Mouse (Mus musculus) heart, embryonic 16.5 days (tissue): ENCODE results near the gene Duox2. TPM values are rescaled to one million over a fixed set of nuclear protein-coding genes. Genes with fewer than 3 reads are reported as not detected.
"Not testable (repeated sequence)": the region's sequence is repeated elsewhere in the genome, so short reads cannot be mapped to it uniquely, and the experiment has no call there.

Experiments used
- ATAC-seq: fragments of 200-750 bp; cut with Nextera tagmentation; replicated peaks from 2 replicates; pipeline ENCODE4 v1.8.0; 2017; ENCODE audit warnings: moderate number of reproducible peaks; ENCODE audit not compliant: insufficient read depth, low FRiP score; ENCODE audit errors: extremely low read depth
- H3K27ac ChIP-seq: fragments of 300-500 bp; sonication (generic); 2 replicates; pipeline ENCODE4 v1.5.1; 2014; ENCODE audit warnings: mild to moderate bottlenecking, low read length, control low read depth, moderate library complexity
- H3K27me3 ChIP-seq: fragments of 300-500 bp; sonication (generic); 2 replicates; pipeline ENCODE4 v1.6.1; 2014; ENCODE audit warnings: low read length, mixed read lengths; ENCODE audit not compliant: control insufficient read depth, insufficient read depth
- H3K36me3 ChIP-seq: fragments of 300-500 bp; sonication (generic); 2 replicates; pipeline ENCODE4 v1.6.1; 2014; ENCODE audit not compliant: control insufficient read depth, insufficient read depth
- H3K4me1 ChIP-seq: fragments of 300-500 bp; sonication (generic); 2 replicates; pipeline ENCODE4 v1.6.1; 2014; ENCODE audit warnings: low read length, mixed read lengths; ENCODE audit not compliant: control insufficient read depth, insufficient read depth
- H3K4me2 ChIP-seq: fragments of 300-500 bp; sonication (generic); 2 replicates; pipeline ENCODE4 v1.6.1; 2014; ENCODE audit warnings: low read depth, mild to moderate bottlenecking, control low read depth, low read length
- H3K4me3 ChIP-seq: fragments of 300-500 bp; sonication (generic); 2 replicates; pipeline ENCODE4 v1.5.1; 2014; ENCODE audit warnings: mild to moderate bottlenecking, control low read depth, low read length
- H3K9ac ChIP-seq: fragments of 300-500 bp; sonication (generic); 2 replicates; pipeline ENCODE4 v1.6.1; 2014; ENCODE audit warnings: low read length, control low read depth
- H3K9me3 ChIP-seq: fragments of 300-500 bp; sonication (generic); replicated peaks from 2 replicates; pipeline ENCODE4 v1.6.1; 2016; ENCODE audit warnings: low read length; ENCODE audit not compliant: control insufficient read depth
- WGBS: fragments of 180-500 bp; shearing (Covaris S2); extraction: QIAGEN DNeasy Blood & Tissue Kit; methylation state at CpG from one replicate; pipeline ENCODE4 v1.1.7; 2014; 5-methylcytosine and 5-hydroxymethylcytosine counted together
- polyA plus RNA-seq: library from polyadenylated mRNA; unstranded; fragments of >200 nt; fragmentation: Nextera tagmentation; extraction: Ambion mirVana; gene quantifications from 2 replicates; pipeline ENCODE4 v1.2.1, GENCODE M21; 2015

The Duox2 gene
- 0.05 and 0.11 TPM in 2 replicates for polyA plus RNA-seq

DNA sequence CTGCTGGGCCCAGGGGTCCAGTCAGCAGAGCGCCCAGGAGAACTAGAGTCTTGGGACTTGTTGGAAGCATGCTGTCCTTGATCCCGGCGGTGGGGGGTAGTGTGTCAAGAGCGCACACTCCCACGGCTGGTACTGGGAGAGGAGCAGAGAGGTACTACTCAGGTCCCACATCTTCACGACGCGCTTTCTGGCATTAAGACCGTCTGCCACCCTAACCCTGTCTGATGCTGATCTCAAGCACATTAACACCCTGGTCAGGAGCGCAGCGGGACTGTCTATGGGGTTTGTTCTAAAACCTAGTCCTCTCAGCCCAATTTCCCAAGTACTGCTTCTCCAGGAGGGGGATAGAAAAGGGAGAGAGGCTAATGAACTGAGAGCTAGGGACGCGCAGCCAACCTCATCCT is at the start of gene Duox2:
Duox2 (minus strand) TSS at position 354 of the 404 bp plus-strand sequence.
- Histone ChIP-seq H3K36me3 (no peaks in the 10 kb centered on the region), H3K4me3 (peak within 1 kb of the TSS; percentile 45), H3K27me3 (peaks cover 89% of the 10 kb centered on the region), H3K27ac (no peak within 1 kb of the TSS), H3K9ac (no peak within 1 kb of the TSS), H3K9me3 (no peaks in the 10 kb centered on the region), H3K4me2 (peak within 1 kb of the TSS; percentile 59), H3K4me1 (peaks cover 25% of the 10 kb centered on the region)
- ATAC-seq, result no peak
- 4% methylated on average over 13 of the region's 13 CpGs for WGBS

DNA sequence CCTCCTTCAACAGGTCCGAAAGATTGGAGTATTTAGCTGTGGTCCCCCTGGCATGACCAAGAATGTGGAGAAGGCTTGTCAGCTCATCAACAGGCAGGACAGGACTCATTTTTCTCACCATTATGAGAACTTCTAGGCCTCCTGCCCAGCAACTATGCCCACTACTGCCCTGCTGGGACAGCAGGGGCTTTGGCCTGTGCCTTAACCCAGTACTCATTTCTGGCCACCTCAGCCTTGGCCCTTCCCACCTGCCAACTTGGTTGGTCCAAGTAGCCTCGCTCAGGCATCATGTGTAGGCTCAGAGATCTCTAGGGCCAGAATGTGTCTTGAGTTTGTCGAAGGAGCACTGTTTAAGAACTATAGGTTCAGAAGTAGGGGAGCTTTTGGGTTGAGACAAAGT is 49.0 kb upstream of the Duox2 start:
- Histone ChIP-seq H3K4me3 (no peak overlapping the region), H3K9ac (no peak overlapping the region), H3K9me3 (no peaks in the 10 kb centered on the region), H3K4me1 (peaks cover 17% of the 10 kb centered on the region), H3K27ac (no peak overlapping the region), H3K36me3 (no peaks in the 10 kb centered on the region), H3K4me2 (no peak overlapping the region), H3K27me3 (peaks cover 10% of the 10 kb centered on the region; the same call in 1 of the 2 replicates)
- WGBS, result 88% methylated on average over 3 of the region's 3 CpGs
- ATAC-seq, result no peak

DNA sequence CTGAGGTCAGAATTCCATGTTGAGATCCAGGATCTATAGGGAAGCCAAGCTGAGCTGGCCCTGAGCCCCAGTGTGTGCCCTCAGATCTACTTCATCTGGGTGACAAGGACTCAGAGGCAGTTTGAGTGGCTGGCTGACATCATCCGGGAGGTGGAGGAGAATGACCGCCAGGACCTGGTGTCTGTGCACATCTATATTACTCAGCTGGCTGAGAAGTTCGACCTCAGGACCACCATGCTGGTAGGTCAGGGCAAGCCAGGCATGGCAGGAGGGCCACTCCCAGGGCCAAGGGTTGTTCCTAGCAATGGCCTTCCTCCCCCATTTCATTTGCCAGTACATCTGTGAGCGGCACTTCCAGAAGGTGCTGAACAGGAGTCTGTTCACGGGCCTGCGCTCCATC is 47.9 kb upstream of the Duox2 start:
- not testable (repeated sequence) for ATAC-seq, H3K36me3 ChIP-seq, H3K4me2 ChIP-seq, H3K4me3 ChIP-seq, H3K9ac ChIP-seq, H3K9me3 ChIP-seq, H3K27ac ChIP-seq
- 86% methylated on average over 6 of the region's 6 CpGs for WGBS
- H3K27me3 ChIP-seq, result peaks cover 10% of the 10 kb centered on the region; the same call in 1 of the 2 replicates
- H3K4me1 ChIP-seq, result peaks cover 11% of the 10 kb centered on the region

DNA sequence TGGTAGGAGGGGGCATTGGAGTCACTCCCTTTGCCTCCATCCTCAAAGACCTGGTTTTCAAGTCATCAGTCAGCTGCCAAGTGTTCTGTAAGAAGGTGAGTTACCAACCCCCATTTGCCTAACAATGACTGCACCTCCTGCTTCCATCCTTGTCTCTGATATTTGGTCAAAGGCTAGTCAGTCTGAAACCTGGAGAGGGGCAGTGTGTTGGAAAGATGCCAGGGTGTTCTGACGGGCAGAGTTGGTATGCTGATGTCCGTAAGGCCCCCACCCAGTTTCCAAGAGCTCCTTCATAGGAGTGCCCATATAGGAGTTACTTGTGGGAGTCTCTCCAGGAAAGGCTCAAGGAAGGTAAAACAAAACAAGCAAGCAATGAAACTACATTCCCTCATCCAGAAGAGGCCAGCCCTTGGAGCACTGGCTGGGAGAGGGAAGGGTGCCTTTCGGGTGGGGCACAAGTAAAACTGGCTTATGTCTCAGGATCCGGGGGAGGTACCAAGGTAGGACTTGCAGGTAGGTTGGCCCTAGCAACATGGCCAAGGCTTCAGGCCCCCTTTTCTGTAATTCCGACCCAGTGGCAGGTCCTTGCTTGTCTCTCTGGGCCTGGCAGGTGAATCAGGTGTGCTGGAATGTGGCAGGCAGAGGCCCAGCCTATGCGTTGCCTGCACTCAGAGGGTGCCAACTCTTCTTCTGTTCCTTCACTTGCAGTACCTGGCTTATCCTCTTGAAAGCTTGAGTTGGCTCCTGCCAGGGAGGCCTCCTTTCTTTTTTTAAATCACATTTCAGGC is 47.1 kb upstream of the Duox2 start:
- WGBS, result 78% methylated on average over 6 of the region's 6 CpGs
- Histone ChIP-seq H3K9me3 (no peaks in the 10 kb centered on the region), H3K36me3 (no peaks in the 10 kb centered on the region), H3K4me1 (peaks cover 11% of the 10 kb centered on the region), H3K9ac (no peak overlapping the region), H3K27ac (no peak overlapping the region), H3K4me2 (no peak overlapping the region), H3K4me3 (no peak overlapping the region), H3K27me3 (peaks cover 10% of the 10 kb centered on the region; the same call in 1 of the 2 replicates)
- no peak for ATAC-seq

DNA sequence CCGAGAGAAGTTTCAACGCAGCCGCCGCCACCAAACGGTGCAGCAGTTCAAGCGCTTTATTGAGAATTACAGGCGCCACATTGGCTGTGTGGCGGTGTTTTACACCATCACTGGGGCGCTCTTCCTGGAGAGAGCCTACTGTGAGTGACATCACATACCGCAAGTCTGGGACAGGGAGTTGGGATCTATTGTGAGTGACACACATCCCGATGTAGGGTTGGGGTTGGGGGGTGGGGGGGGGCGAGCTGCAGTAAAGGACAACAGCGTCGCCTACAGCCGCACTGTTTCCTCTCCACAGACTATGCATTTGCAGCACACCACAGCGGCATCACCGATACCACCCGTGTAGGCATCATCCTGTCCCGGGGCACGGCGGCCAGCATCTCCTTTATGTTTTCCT is 39.0 kb upstream of the Duox2 start:
- ATAC-seq, result no peak
- Histone ChIP-seq H3K4me1 (0 out of 2 replicates have a peak, but pooled peaks cover 2% of the 10 kb centered on the region), H3K9ac (no peak overlapping the region), H3K4me2 (no peak overlapping the region), H3K27ac (no peak overlapping the region), H3K36me3 (no peaks in the 10 kb centered on the region), H3K9me3 (no peaks in the 10 kb centered on the region), H3K4me3 (no peak overlapping the region), H3K27me3 (no peaks in the 10 kb centered on the region)
- WGBS, result 60% methylated on average over 21 of the region's 21 CpGs

DNA sequence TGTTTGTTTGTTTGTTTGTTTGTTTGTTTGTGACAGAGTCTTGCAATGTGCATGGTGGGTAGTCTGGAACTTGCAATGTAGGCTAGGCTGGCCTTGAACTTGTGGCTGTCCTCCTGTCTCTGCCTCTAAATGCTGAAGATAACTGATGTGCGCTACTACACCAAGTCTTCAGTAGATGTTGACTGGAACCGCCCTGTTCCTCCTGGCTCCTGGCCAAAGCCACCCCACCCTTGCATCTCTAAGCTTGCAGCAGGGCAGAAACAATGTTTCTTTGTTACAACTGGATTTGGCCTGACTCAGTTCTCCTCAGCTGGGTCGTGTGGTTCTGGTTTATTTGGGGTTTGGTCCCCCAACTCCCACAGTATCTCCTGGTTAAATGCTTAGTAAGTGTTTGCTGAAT is 35.9 kb upstream of the Duox2 start:
- Histone ChIP-seq H3K27ac (no peak overlapping the region), H3K4me2 (no peak overlapping the region), H3K4me3 (no peak overlapping the region), H3K9me3 (no peaks in the 10 kb centered on the region), H3K36me3 (no peaks in the 10 kb centered on the region), H3K4me1 (0 out of 2 replicates have a peak, but pooled peaks cover 2% of the 10 kb centered on the region), H3K27me3 (no peaks in the 10 kb centered on the region), H3K9ac (no peak overlapping the region)
- ATAC-seq, result no peak
- WGBS, result 57% methylated on average over 3 of the region's 3 CpGs

DNA sequence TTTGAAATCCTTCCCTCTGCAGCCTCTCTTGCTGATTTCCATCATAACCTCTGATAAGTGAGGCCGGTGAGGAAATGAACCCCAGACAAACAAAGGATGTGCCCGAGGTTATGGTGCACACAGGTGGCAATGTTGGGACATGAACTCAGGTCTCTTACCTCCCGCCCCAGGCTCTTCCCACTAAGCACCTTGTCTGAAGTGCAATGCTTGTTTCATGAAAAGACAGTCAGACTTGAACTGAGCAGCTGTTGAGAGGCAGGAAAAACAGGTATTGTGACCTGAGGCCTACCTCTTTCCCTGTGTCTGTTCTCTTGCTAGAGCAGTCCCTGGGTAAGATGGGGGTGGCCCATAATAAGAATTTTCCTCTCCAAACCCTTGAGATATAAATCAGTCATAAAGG is 34.0 kb upstream of the Duox2 start:
- 76% methylated on average over 3 of the region's 3 CpGs for WGBS
- H3K27ac ChIP-seq, result no peak overlapping the region
- no peaks in the 10 kb centered on the region for H3K27me3 ChIP-seq
- H3K4me1 ChIP-seq, result peaks cover 4% of the 10 kb centered on the region; the same call in 1 of the 2 replicates
- H3K4me2 ChIP-seq, result no peak overlapping the region
- ATAC-seq, result no peak
- H3K9ac ChIP-seq, result no peak overlapping the region
- H3K36me3 ChIP-seq, result no peaks in the 10 kb centered on the region
- no peak overlapping the region for H3K4me3 ChIP-seq
- no peaks in the 10 kb centered on the region for H3K9me3 ChIP-seq

DNA sequence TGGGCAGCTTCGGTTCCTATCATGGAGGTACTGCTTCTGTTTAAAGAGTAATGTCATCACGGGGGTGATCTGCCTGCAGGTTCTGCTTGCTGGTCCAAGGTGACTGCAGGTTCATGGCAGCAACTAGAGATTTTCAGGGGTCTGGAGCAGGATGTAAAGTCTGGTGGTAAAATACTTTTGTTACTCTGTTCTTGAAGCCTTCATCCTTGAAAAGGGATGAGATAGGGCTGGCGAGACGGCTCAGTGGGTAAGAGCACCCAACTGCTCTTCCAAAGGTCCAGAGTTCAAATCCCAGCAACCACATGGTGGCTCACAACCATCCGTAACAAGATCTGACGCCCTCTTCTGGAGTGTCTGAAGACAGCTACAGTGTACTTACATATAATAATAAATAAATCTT is 32.1 kb upstream of the Duox2 start:
- H3K27ac ChIP-seq, H3K9ac ChIP-seq, H3K9me3 ChIP-seq, H3K27me3 ChIP-seq, H3K36me3 ChIP-seq, ATAC-seq, H3K4me3 ChIP-seq, H3K4me2 ChIP-seq, H3K4me1 ChIP-seq: not testable (repeated sequence)
- 83% methylated on average over 4 of the region's 6 CpGs for WGBS

DNA sequence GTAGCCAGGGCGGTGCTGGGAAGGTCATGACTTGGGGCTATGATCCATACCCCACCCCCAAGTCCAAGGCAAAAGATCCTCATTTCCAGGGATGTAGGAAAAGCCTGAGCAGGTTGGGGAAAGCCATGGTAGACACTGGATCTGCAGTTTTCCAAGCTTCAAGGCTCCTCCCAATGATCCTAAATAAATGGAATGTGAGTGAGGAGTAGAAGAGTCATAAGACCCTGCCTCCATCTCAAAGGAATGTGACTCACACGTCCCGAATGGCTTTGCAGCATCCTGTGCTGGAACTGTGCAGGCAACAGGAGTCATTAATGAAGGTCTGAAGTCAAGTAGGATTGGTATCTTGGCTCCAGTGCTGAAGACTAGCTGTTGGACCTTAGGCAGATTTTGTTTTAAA is 29.7 kb upstream of the Duox2 start:
- WGBS, result 36% methylated on average over 3 of the region's 3 CpGs
- no peak for ATAC-seq
- no peaks in the 10 kb centered on the region for H3K27me3 ChIP-seq
- H3K36me3 ChIP-seq, result no peaks in the 10 kb centered on the region
- no peak overlapping the region for H3K4me3 ChIP-seq
- H3K9ac ChIP-seq, result no peak overlapping the region
- peaks cover 2% of the 10 kb centered on the region; the same call in 1 of the 2 replicates for H3K4me1 ChIP-seq
- H3K4me2 ChIP-seq, result no peak overlapping the region
- H3K27ac ChIP-seq, result no peak overlapping the region
- H3K9me3 ChIP-seq, result no peaks in the 10 kb centered on the region
